Mouse (Mus musculus): ENCODE data around the gene Plgrkt. TPM values are rescaled to one million over a fixed set of nuclear protein-coding genes. Genes with fewer than 3 reads are reported as not detected.

Gene Plgrkt
- total RNA-seq, 4 experiments from 2014 or later, result 26.7 to 34.5 (median 28.7) TPM

DNA sequence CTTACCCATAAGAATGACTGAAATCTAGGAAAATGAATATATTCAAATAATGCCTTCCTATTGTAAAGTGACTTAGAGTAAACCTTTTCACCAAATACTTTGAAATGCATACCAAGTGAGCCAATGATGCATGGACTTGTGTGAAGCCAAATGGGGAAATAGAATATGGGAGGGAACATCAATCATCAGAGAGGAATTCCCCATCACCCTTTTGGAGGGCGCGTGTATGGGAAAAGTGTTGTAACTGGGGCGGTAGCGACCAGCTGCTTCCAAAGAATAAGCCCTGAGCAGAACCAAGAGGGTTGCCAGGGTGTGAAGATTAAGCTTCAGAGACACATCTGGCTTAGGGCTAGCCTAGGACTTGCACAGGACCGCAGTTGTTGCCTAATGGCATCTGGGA, 16.2 kb upstream of the Plgrkt start:
- DNase-seq (ENCODE audit: low spot score), result no peak

DNA sequence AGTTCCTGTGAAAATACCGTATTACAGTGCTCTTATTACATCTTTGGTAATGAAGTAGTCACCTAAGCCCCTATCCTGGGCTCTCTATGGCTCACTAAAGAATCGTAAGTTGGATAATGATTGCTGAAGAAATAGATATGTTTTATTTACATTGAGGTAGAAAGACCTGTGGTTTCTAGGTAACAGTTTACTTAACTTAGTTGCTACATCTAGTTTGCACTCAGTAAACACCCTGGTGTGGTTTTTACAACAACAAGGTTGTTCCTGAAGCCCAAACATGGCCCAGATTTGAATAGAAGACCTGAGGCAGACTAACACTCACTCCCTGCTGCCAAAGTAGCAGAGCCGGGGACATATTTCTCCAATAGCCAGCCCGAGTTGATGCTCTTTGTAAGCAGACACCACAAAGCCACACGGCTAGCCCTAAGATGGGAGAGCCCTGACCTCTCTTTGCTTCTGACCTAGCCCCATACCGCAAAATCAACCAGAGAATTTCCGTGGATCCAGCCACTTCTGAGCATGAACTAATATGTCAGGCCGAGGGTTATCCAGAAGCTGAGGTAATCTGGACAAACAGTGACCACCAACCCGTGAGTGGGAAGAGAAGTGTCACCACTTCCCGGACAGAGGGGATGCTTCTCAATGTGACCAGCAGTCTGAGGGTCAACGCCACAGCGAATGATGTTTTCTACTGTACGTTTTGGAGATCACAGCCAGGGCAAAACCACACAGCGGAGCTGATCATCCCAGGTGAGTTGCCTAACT, 12.8 kb upstream of the Plgrkt start:
- no peak for DNase-seq (ENCODE audit: low spot score)

DNA sequence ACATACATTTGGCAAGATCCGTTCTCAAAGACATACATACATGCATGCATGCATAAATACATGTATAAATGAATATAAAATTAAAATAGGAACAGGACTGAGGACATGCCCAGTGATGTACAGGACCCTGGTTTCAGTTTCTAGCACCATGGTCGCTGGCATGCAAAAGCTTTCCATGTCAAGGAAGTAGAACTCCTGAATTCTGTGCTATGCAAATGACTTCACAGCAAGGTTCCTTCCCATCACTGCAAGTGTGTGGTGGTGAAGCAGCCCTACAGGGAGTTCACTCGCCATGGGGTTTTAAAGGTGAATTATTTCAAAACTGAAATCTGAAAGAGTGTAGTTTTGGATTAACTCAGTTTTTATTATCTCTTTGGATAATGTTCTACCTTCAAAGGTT, 9.2 kb upstream of the Plgrkt start:
- no peak for DNase-seq (ENCODE audit: low spot score)

DNA sequence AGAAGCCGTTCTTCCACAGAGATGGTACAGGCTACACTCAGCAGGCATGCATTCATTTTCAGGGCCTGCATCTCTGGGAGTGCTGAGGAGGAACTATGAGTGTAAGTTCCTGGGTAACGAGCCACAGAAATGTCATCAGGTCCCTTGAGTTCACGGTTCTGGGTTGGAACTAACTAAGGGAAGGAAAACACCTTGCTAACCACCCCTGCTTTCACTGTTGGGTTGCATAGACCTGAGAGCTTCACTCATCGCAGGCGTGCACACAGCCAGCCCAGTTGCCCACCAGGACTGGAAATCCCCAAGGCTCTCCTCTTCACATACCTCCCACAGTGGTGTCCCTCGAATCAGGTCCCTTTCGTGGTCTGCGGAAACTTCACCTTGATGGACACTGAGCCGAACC, 7.8 kb upstream of the Plgrkt start:
- DNase-seq (ENCODE audit: low spot score), result no peak

DNA sequence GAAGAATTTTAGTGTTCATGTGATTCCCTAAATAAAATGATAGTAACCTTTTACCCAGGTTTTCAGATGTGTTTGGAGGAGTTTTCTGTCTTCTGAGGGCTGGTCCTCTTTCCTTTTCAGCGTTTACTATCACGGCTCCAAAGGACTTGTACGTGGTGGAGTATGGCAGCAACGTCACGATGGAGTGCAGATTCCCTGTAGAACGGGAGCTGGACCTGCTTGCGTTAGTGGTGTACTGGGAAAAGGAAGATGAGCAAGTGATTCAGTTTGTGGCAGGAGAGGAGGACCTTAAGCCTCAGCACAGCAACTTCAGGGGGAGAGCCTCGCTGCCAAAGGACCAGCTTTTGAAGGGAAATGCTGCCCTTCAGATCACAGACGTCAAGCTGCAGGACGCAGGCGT, 6.2 kb upstream of the Plgrkt start:
- no peak for DNase-seq (ENCODE audit: low spot score)

DNA sequence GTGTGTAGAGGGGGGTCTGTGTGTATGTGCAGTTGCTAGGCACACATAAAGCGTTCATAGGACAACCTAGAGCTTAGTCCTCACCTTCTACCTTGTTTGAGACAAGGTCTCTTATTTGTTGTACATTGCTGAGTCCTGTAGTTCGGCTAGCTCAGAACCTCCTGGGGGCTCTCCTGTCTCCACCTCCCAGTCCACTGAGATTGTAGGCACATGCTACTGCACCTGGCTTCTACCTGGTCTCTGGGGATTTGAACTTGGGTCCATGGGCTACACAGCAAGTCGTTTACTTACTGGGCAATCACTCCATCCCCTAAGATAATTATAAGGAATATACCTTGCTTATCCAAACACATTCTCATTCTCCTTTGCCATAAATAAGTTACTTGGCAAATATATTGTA, 5.4 kb upstream of the Plgrkt start:
- DNase-seq (ENCODE audit: low spot score), result no peak

DNA sequence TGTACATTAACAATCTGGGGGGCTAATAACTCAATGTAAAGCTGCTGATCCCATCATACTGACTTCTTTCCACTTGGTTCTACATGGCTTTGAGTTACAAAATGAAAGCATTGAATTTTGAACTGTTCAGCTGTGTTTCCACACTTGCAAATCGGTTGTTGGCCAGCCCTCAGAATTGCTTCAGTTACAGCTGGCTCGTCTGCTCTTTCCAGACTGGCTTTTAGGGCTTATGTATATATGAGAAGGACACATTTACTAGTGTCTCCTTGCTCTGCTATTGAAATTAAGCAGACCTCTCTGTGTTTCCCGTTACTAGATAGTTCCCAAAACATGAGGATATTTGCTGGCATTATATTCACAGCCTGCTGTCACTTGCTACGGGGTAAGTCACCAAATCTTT, 4.9 kb upstream of the Plgrkt start:
- DNase-seq (ENCODE audit: low spot score), result peak; percentile 42

DNA sequence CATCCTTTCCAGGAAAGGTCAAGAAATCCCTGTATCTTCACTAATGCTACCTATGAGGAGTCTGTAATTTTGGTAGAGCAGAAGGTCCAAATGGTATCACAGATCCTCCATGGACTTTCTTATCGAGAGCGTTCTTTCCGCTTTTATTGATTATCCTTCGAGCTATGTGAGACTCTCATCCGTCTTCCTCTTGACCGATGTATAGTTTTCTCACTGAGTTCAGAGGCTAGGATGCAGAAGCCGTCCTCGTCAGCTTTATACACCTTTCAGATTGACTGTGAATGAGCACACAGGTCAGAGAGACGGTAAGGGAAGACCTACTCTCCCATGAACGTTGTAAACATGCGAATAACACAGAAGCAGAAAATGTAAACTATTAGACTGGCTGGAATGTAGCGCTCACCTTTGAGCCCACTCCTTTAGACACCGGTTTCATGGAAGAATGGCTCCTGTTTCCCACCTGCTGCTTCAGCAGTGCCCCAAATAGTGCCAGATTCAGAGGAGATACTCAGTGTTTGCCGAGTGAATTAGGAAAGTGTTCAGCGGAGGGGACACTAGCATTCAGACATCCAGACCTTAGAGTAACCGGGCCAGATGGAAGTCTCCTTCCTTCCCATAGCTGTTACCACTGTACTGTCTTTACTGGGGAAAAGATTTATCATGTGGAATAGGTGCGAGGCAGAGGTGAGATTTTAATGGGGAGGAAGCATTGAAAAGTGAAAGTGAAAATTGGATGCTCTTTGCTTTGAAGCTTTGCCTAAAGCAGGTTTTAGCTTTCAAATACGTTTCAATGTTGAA, 4.3 kb upstream of the Plgrkt start:
- peak; percentile 26 for DNase-seq (ENCODE audit: low spot score)

DNA sequence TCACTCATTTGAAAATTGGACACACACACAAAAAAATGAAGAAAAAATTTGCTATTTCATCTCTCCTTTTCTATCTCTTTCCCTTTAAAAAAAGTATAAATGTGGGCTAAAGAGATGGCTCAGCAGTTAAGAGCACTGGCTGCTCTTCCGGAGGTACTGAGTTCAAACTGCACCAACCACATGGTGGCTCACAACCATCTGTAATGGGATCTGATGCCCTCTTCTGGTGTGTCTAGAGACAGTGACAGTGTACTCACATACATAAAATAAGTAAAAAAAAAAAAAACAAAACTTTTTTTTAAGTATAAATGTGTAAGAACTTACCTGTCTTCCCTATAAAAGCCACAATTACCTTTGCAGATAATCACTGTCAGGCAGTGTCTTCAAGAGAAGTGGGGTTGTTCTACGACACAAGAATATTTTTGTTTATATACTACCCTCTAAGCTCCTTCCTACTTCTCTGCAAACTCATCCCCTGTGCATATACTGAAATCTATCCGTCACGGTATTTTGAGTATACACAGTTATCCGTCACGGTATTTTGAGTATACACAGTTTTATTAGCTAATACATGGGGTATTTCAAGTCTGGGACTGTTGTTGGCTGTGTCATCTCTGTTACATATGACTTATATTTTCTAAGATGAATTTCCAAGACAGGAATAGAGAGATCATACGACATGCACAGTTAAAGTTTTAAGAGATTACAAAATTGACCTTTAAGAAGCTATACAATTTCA, 3.5 kb upstream of the Plgrkt start:
- no peak for DNase-seq (ENCODE audit: low spot score)

DNA sequence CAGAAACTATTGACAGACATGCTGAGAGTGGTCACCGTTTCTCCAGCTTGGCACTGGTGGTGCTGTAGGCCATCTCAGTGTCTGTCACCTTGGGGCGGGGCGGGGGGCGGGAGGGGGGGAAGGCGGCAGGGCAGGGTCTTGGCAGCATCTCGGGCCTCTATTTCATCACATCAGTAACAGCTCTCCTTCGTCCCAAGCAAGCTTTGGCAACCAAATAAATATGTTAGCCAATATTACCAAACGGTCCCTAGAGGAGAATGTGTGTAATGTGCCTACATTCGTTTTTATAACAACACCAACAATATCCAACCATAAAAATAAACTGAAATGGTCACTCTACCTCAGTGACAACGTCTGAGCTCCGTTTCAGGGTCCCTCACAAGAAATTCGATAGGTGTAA, 2.9 kb upstream of the Plgrkt start:
- DNase-seq (ENCODE audit: low spot score), result no peak

DNA sequence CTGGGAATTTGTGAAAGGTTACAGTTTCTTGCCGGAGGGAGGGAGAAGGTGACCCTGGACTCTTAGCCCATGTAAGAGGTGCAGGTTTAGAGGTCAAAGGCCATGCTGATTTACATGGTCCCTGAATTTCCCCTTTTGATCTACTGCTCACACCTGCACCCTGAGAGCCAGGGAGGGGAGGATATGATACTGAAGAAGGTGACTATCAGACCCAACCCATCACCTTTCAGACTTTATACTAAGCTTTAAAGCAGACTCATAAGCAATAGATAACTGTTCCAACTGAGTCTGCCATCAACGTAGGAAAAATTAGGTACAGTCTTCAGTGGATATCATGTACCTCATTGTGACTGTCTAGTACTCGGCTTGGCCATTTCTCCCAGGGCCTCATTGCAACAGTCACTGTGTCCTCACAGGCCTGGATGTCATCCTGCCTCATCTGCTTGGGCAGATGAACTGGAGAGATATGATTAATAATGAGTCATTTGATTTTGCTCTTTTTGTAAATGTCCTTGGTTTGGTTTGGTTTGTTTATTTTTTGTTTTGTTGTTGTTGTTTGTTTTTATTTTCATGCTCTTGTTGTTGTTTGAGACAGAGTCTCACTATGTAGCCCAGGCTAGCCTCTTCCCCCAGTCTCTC, 1.6 kb upstream of the Plgrkt start:
- no peak for DNase-seq (ENCODE audit: low spot score)

DNA sequence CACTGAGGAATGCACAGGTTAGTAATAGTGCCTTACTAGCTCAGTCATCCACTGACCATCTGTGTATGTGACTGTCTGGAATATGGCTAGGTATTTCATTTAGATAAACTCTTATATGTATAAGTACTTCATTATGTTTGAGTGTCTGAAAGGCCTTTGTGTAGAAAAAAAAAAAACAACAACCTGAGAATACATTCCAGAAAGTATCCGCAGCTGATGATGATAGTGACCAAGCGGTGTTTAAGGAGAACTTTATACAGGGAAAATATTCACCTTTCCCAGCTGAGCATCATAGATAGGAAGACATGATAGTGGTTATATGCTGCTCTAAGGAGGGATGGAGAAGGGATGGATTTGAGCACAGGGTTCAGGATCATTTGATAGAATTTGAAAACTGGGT, 851 bp upstream of the Plgrkt start:
- no peak for DNase-seq (ENCODE audit: low spot score)

DNA sequence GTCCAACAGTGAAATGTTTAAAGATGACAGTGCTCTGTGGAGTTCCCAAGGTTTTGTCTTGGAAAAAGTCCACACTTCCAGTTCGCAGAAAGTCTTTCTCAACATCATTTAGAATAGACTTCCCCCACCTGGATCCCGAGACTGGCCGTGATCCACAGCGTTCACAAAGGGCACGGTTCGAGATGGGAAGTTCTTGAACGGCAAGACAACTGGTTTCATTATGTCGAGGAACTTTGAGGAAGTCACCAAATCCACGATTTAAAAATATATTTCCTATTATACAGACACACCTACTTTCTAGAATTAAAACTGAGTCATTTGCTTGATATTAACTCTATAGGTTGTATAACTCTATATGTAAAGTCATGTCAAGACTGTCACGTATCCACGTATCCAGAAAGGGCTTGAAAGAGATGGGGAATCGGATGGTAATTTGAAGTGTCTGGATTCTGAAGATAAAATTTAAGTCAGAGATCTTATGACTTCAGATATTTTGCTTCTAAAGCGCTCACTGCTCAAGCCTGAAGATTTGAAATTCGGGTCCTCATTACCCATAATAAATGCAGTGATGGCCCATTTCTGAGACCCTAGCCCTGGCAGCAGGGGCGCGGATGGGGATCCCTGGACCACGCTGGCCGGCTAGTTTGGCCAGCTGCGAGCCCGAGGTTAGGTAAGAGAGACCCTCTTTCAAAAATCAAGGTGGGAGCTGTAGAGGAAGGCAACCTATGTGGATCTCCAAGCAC, 793 bp downstream of the Plgrkt start:
- DNase-seq (ENCODE audit: low spot score), result no peak

DNA sequence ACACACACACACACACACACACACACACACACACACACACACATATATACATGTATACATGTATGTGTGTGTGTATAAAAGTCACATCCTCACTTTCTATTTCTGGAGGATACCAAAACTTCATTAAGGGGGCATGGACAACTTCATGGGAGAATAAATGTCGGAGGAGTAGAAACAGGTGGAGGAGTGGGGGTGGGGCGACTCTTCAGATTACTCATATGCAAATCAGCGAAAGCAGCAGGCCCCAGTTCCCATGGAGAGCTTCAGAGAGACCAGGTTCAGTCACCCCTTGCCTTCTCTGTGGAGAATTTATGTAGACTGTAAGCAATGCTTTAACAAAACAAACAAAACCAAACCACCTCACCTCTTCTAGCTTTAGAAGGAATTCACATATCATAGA, 2.1 kb downstream of the Plgrkt start:
- no peak for DNase-seq (ENCODE audit: low spot score)

DNA sequence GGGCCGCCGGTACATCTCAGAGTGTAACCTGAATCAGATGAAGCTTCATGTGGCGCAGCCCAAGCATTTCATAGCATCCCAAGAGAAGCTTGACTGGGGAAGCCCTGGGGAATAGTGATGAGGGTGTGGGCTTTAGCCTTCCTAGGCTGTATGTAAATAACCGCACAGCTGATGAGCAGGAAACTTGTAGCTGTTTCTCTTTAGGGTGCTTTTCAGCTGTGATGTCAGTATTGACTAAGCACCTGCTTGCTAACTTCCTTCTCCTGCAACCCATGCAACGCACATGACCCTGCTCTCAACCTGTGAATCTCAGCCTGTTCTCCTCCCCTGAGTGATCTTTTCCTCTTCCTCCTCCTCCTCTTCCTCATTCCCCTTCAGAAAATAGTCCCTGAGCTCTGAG, 3.1 kb downstream of the Plgrkt start:
- no peak for DNase-seq (ENCODE audit: low spot score)

DNA sequence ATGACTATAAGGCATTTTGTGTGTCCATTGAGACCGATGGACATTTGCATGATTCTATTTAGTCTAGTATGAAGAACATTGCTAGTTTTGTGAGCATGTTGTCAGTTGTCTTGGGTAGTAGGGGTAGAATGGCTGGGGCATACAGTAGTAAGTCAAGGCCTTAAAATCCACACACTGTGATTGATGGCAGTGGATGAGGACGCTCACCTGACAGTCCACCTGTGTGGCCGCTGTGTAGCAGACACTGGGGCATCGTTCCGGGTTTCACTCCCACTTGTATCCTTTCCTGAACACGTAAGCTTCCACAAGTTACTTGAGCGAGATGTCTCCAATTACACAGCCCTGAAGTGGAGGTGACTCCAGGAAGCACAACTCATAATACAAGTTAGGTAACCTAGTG, 3.6 kb downstream of the Plgrkt start:
- DNase-seq (ENCODE audit: low spot score), result no peak

DNA sequence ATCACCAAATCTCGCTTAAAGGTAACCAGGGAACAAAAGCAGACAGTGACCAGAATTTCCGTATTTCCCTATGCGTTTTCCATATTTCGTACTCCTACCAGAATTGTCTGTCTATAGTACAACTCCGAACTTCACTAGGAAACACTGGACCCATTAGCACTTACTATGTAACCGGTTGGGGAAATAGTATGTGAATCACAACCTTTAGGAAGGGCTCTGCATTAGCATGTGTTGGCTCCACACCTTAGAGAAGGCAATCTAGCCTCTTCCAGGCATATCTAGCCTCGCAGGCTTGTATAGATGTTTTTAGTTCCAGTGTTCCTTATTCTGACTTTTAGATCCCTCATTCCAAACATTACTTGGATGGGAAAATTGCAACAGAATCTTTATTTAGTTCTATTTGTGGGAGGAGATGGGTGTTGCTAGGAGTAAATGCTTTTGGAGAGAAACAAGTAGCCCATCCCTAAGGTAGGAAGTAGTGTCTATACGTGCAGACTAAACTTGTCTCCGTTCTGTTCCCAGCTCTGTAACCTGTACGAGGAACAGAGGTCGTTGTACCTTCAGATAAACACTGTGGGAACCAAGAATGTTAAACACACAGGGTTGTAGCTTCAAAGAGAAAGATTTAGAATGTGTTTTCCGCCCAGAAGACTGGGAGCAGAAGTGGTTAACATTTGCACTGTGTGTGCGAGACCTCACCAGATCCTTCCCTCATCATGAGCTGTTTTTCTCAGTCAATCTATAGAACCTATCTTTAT, 4.8 kb downstream of the Plgrkt start:
- no peak for DNase-seq (ENCODE audit: low spot score)

DNA sequence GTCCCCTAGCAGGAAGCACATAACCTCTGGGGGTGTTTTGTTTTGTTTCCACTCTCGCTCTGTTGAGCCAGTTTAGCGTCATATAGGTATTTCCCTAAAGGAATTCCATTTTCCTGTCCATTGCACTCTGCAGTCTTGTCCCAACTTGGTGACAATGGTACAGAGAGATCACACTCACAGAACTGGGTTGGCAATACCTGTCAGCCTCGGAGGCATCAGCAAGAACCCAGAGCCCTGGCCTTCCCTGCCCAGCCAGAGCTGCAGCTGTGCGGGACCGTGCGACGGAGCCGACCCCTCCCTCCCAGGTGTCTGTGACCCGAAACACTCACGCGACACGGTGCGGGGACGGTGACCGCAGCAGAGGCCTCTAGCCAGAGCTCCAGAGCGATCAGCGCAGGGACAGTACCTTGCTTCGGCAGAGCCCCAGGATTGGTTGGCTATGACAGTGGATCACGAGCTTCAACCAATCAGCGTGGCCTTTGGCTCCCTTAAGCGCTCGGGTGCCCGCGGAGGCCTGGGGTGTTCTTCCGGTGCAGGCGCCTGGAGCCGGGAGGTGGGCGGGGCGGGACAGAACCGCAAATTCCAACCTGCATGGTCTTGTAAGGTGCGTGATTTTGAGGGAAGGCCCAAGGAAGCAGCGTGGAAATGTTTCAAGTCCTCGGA, 5.6 kb downstream of the Plgrkt start:
- DNase-seq (ENCODE audit: low spot score), result peak; percentile 92

DNA sequence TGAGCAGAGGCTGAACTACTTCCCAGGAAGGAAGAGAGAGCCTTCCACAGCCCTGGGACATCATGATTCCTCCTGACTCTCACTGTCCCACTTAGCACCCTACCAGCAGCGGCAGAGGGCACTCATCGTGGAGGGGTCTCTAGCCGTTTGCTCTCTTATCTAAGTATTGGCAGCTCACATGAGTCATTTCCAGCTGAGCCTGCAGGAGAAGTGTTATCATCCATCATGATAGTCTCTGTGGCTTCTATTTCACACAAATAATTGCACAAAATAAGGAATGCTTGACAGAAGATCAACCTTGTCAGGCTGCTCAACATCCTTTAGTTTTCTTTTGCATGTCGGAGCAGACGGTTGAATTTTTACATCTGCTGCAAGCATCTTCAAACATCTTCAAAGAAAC, 6.9 kb downstream of the Plgrkt start:
- DNase-seq (ENCODE audit: low spot score), result no peak

DNA sequence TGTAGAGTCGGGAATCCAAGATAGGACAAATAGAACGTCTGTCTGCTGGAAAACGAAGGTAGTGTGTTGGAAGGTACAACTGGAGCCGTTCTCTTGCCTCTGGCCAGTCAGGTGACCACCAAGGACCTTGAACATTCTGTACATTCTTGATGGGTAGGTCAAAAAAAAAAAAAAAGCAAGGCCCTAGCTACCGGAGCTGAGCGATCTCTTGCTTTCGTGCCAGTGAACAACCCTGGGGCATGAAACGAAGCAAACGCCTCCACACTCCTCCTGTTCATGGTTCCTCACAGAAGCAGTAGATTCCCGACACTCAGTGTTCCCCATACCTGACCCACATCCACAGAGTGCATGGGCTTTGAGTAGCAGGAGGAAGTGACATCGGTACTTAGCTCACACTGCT, 10.9 kb downstream of the Plgrkt start:
- no peak for DNase-seq (ENCODE audit: low spot score)
